Mouse (Mus musculus) small intestine, adult 2 months (tissue): ENCODE results near the gene Gm8251. TPM values are rescaled to one million over a fixed set of nuclear protein-coding genes. Genes with fewer than 3 reads are reported as not detected.
"Not testable (repeated sequence)": the region's sequence is repeated elsewhere in the genome, so short reads cannot be mapped to it uniquely, and the experiment has no call there.

Experiments used
- H3K27ac ChIP-seq: fragments of 200-500 bp; 2 replicates; pipeline ENCODE4 v1.5.1; 2012; ENCODE audit warnings: low read depth, low read length, control low read depth, inconsistent platforms; ENCODE audit not compliant: insufficient read depth
- H3K27me3 ChIP-seq: fragments of 200-500 bp; 2 replicates; pipeline ENCODE4 v1.6.1; 2012; ENCODE audit warnings: mild to moderate bottlenecking, moderate library complexity, low read length, inconsistent platforms; ENCODE audit not compliant: control insufficient read depth, insufficient read depth
- H3K36me3 ChIP-seq: fragments of 200-500 bp; 2 replicates; pipeline ENCODE4 v1.6.1; 2012; ENCODE audit warnings: mild to moderate bottlenecking, low read length, control low read depth, inconsistent platforms; ENCODE audit not compliant: control insufficient read depth, insufficient read depth
- H3K4me1 ChIP-seq: fragments of 200-500 bp; 2 replicates; pipeline ENCODE4 v1.6.1; 2012; ENCODE audit warnings: low read length, inconsistent platforms, mixed read lengths; ENCODE audit not compliant: control insufficient read depth, insufficient read depth, insufficient read length
- H3K4me3 ChIP-seq: fragments of 200-500 bp; 2 replicates; pipeline ENCODE4 v1.5.1; 2012; ENCODE audit warnings: low read depth, mild to moderate bottlenecking, control low read depth, inconsistent platforms, low read length, moderate library complexity
- CTCF ChIP-seq: fragments of 200-500 bp; IDR thresholded peaks from 2 replicates; pipeline ENCODE4 v1.5.1; 2012; ENCODE audit warnings: low read depth, mild to moderate bottlenecking, control low read depth, inconsistent platforms, low read length, moderate library complexity, mixed read lengths; ENCODE audit not compliant: insufficient replicate concordance, insufficient read length; ENCODE audit errors: extremely low read depth
- POLR2A ChIP-seq: fragments of 200-500 bp; IDR thresholded peaks from 2 replicates; pipeline ENCODE4 v1.6.1; 2012; ENCODE audit warnings: low read depth, mild to moderate bottlenecking, control low read depth, inconsistent platforms, low read length, moderate library complexity
- WGBS: fragments of 180-500 bp; shearing (Covaris S2); methylation state at CpG from one replicate; pipeline ENCODE4 v1.1.7; 2018; 5-methylcytosine and 5-hydroxymethylcytosine counted together
- polyA plus RNA-seq: library from polyadenylated mRNA; depleted of rRNA; stranded (reverse); fragments of >200 nt; gene quantifications from 2 replicates; pipeline ENCODE4 v1.2.3, GENCODE M21; 2012

Gm8251 gene
- polyA plus RNA-seq, 1 experiment: not detected

DNA sequence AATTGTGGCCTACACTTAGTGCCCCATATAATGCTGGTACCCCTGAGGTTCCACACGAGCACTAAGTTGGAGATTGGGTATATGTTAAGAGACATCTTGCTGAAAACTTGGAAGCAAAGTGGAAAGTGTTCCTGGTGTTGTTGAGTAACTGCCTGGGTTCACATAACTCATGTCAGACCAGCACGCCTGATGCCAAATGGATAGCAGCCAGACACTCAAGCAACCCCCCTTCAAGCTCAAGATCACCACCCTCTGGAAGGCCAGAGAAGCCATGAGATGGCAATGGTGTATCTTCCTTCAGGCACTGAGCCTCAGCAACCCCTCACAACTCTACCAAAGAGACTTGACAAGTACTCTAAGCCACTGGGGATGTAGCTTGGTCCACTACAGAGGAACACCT lies 15.2 kb downstream of the Gm8251 start:
- H3K4me1 ChIP-seq: no peaks in the 10 kb centered on the region
- 78% methylated on average over 2 of the region's 2 CpGs for WGBS
- no peak overlapping the region for H3K27ac ChIP-seq
- no peak overlapping the region for H3K4me3 ChIP-seq
- H3K27me3 ChIP-seq: no peaks in the 10 kb centered on the region
- H3K36me3 ChIP-seq: no peaks in the 10 kb centered on the region
- TF ChIP-seq CTCF (no peak), POLR2A (no peak)

DNA sequence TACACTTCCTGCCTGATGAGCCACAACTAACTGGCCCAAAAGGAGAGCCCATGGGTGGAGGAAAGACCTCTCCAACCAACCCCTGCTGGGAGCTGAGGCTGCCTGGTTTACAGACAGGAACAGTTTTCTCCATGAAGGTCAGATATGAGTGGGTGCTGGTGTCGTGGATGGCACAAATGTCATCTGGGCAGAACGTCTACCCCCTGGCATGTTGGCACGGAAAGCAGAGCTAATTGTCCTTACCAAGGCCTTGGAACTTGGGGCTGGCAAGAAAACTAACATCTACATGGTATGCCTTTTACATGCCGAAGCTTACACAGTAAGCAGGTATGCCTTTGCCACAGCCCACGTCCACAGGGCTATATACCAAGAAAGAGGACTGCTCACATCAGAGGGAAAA lies 16.0 kb downstream of the Gm8251 start:
- not testable (repeated sequence) for H3K27ac ChIP-seq, H3K36me3 ChIP-seq, H3K27me3 ChIP-seq, H3K4me1 ChIP-seq, H3K4me3 ChIP-seq
- 87% methylated on average over 5 of the region's 5 CpGs for WGBS

DNA sequence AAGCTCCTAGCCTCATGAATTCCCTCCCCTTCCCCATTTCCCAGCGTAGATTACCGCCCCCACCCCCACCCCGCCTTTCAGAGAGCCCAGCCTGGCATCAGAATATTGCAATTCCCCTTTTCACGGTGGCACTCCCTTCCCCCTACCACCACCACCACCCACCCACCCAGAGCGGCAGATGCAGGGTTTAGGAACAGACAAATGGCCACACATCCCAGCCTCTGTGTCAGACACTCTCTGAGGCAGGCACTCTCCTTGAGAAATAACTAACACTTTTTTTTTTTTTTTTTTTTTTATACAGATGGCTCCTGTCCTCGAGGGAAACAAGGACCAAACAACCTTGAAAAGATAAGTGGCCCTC lies 19.2 kb downstream of the Gm8251 start:
- TF ChIP-seq CTCF (no peak), POLR2A (no peak)

DNA sequence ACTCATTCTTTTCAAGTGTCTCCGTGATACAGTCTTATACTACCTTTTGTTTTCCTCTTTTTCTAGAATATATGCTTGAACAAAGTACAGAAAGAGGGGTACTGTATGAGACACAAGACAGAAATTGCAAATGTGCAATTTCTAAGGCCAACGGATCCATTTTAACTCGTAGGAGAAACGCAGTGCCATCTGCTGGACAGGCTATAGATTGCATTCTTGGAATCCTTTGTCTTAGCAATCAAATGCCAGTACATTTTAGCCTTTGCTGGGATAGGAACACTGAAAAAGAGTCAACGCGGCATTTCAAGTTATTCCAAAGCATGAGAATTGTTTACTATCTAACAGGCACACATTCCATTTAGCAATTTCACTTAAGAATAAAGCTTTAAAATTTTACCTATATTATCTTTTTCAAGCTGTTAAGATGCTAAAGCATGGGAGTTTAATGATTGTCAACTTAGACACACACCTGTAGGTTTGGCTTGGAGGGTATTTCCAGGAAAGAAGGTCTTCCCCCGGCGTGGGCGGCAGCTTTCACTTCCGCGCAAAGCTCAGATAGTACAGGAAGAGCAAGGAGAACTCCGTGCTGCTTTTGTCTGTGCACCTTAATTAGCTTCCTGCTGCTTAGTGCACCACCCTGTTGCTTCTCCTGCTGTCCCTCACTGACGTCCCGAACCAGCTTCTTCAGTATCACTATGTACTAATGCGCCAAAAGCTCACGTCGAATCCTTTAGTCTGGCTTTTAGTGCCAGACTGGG lies 19.8 kb downstream of the Gm8251 start:
- WGBS: under 1% methylated on average over 17 of the region's 17 CpGs
- Histone ChIP-seq H3K27me3 (no peaks in the 10 kb centered on the region), H3K27ac (no peak overlapping the region), H3K36me3 (no peaks in the 10 kb centered on the region), H3K4me3 (peak overlapping the region; percentile 49), H3K4me1 (no peaks in the 10 kb centered on the region)
- TF ChIP-seq CTCF (0 out of 2 replicates have a peak, but pooled peaks have one; percentile 4), POLR2A (no peak)

More for the DNA sequence above, 19.2 kb downstream of the Gm8251 start:
- H3K27me3 ChIP-seq: no peaks in the 10 kb centered on the region
- peak overlapping the region; percentile 49 for H3K4me3 ChIP-seq
- no peaks in the 10 kb centered on the region for H3K36me3 ChIP-seq
- no peaks in the 10 kb centered on the region for H3K4me1 ChIP-seq
- WGBS: 6% methylated on average over 6 of the region's 6 CpGs
- no peak overlapping the region for H3K27ac ChIP-seq

DNA sequence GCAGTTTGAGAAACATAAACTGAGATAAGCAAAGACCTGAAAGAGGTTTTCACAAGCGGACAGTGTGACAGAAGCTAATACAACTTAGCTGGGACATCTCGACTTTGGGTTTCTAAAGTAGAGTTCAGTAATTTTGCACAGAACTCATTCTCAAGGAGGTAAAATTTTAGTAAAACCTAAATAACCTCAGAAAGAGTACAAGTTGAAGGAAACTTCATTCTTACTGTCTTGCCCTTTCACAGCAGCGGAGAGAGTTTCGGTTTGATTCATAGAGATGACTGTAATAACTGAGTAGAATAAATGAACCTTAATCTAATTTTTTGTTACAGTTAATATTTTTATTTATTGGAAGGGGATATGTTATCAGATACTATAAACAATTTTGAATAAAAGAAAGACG lies 28.8 kb downstream of the Gm8251 start:
- H3K4me3 ChIP-seq: no peak overlapping the region
- TF ChIP-seq POLR2A (no peak), CTCF (no peak)
- WGBS: 88% methylated on average over 5 of the region's 5 CpGs
- no peak overlapping the region for H3K27ac ChIP-seq
- no peaks in the 10 kb centered on the region for H3K4me1 ChIP-seq
- no peaks in the 10 kb centered on the region for H3K36me3 ChIP-seq
- no peaks in the 10 kb centered on the region for H3K27me3 ChIP-seq

DNA sequence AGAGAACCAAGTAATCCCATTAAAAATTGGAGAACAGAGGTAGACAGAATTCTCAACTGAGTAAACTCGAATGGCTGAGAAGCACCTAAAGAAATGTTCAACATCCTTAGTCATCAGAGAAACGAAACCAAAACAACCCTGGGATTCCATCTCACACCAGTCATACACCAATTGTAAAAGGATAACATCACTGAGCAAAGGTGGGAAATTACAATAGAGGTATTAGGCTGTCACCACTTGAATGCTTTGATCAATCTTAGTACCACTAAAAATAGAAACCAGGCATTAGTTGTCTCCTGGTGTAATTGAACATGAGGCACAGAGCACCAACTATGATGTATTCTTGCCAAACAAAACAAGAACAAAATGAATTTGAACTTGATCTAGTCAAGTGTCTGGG lies 29.5 kb downstream of the Gm8251 start:
- Histone ChIP-seq H3K36me3 (no peaks in the 10 kb centered on the region), H3K4me1 (no peaks in the 10 kb centered on the region), H3K4me3 (no peak overlapping the region), H3K27me3 (no peaks in the 10 kb centered on the region), H3K27ac (no peak overlapping the region)
- TF ChIP-seq POLR2A (no peak), CTCF (no peak)
- 65% methylated on average over 2 of the region's 2 CpGs for WGBS

DNA sequence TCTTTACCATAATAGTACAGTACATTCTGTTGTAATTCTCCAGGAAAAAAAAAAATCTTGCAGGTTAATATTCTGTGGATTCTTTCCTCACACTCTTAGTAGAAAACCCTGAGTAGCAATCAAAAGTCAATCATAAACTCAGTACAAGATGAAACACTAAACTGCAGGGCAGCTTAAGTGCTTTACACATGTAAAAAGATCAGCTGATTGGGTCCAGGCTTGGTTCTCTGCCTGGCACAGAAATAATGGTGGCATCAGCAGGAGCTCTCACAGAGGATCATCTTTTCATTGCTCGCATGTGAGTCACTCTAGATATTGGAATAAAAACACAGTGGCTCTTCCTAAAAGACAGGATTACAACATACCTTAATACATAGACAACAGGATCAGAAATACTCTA lies 34.1 kb downstream of the Gm8251 start:
- no peaks in the 10 kb centered on the region; the same call in 1 of the 2 replicates for H3K27me3 ChIP-seq
- H3K4me1 ChIP-seq: no peaks in the 10 kb centered on the region
- H3K36me3 ChIP-seq: no peaks in the 10 kb centered on the region
- no peak overlapping the region for H3K27ac ChIP-seq
- H3K4me3 ChIP-seq: no peak overlapping the region
- WGBS: 96% methylated on average over 1 of the region's 1 CpGs
- TF ChIP-seq POLR2A (no peak), CTCF (no peak)

DNA sequence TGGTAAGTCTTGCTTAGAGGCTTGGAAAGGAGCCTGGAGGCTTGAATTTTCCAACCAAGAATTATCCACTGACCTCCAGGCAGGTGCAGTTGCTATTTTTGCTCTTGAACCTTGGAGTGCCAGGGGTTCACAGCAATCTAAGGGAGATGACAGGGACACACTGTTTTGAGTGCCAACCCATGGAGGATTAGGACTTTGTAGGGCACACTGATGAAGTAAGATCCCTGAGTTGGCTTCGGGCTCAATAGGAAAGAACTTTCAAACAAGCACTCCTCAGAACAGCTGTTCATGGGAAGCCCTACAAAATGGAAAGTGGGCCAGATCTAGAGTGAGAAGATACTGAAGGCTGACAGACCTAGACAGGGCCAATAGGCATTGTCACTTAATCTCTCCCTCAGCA lies 39.1 kb downstream of the Gm8251 start:
- Histone ChIP-seq H3K36me3 (no peaks in the 10 kb centered on the region), H3K27ac (no peak overlapping the region), H3K4me1 (no peaks in the 10 kb centered on the region), H3K4me3 (no peak overlapping the region), H3K27me3 (no peaks in the 10 kb centered on the region; the same call in 1 of the 2 replicates)
- WGBS: 89% methylated on average over 1 of the region's 1 CpGs
- no peak for TF ChIP-seq CTCF
- TF ChIP-seq POLR2A: no peak
